Mouse (Mus musculus) ES-Bruce4 (cell line): Measurements from ENCODE around the gene Sult2b1. TPM values are rescaled to one million over a fixed set of nuclear protein-coding genes. Genes with fewer than 3 reads are reported as not detected.

Experiments used
- H3K27ac ChIP-seq: 2 replicates; pipeline ENCODE4 v1.5.1; 2012; ENCODE audit warnings: low read length, inconsistent platforms; ENCODE audit not compliant: insufficient read depth
- H3K27me3 ChIP-seq: 2 replicates; pipeline ENCODE4 v1.6.1; 2012; ENCODE audit warnings: mild to moderate bottlenecking, low read length, inconsistent platforms; ENCODE audit not compliant: control insufficient read depth, poor library complexity, insufficient read depth, severe bottlenecking
- H3K36me3 ChIP-seq: 2 replicates; pipeline ENCODE4 v1.6.1; 2012; ENCODE audit warnings: inconsistent platforms, mild to moderate bottlenecking, low read length, moderate library complexity; ENCODE audit not compliant: control insufficient read depth, poor library complexity, insufficient read depth, severe bottlenecking
- H3K4me1 ChIP-seq: one replicate; pipeline ENCODE4 v1.8.1; 2011; ENCODE audit warnings: low read length; ENCODE audit not compliant: control insufficient read depth, insufficient read depth
- H3K4me3 ChIP-seq: 2 replicates; pipeline ENCODE4 v1.5.1; 2011; ENCODE audit warnings: low read depth, mild to moderate bottlenecking, low read length
- H3K9ac ChIP-seq: 2 replicates; pipeline ENCODE4 v1.6.1; 2012; ENCODE audit warnings: low read depth, mild to moderate bottlenecking, inconsistent platforms; ENCODE audit not compliant: poor library complexity, severe bottlenecking
- H3K9me3 ChIP-seq: replicated peaks from 2 replicates; pipeline ENCODE4 v1.6.1; 2012; ENCODE audit warnings: mild to moderate bottlenecking, low read length, inconsistent platforms; ENCODE audit not compliant: control insufficient read depth, poor library complexity, insufficient read depth, severe bottlenecking
- CTCF ChIP-seq: IDR thresholded peaks from one replicate; pipeline ENCODE4 v1.8.1; 2011; ENCODE audit warnings: low read depth, low read length
- EP300 ChIP-seq: IDR thresholded peaks from 2 replicates; pipeline ENCODE4 v1.6.1; 2011; ENCODE audit warnings: low read depth, low read length; ENCODE audit not compliant: insufficient read depth
- POLR2A ChIP-seq: IDR thresholded peaks from one replicate; pipeline ENCODE4 v1.8.1; 2011; ENCODE audit warnings: low read length; ENCODE audit not compliant: insufficient read depth
- polyA plus RNA-seq: library from polyadenylated mRNA; stranded (reverse); fragments of >200 nt; gene quantifications from 2 replicates; pipeline ENCODE4 v1.2.4, GENCODE M21; 2011; ENCODE audit warnings: low read depth; ENCODE audit not compliant: missing spikeins, insufficient read depth, insufficient read length

The Sult2b1 gene
- polyA plus RNA-seq, 1 experiment = 6.4 TPM

- peaks cover 37% of the 10 kb centered on the region for H3K36me3 ChIP-seq
- no peak overlapping the region for H3K9ac ChIP-seq
- no peaks in the 10 kb centered on the region for H3K9me3 ChIP-seq
- no peak for TF ChIP-seq POLR2A
- no peak for TF ChIP-seq EP300
- TF ChIP-seq CTCF = no peak
- H3K27ac ChIP-seq = no peak overlapping the region
- H3K4me1 ChIP-seq = no peaks in the 10 kb centered on the region
- no peaks in the 10 kb centered on the region for H3K27me3 ChIP-seq
- no peak overlapping the region for H3K4me3 ChIP-seq
These were observed 24.0 kb upstream of the Sult2b1 start for GRCm38 (mm10) chr7:45808471-45808870.

GRCm38 (mm10) chr7:45805941-45806340, 21.5 kb upstream of the Sult2b1 start:
- Histone ChIP-seq H3K9ac (no peak overlapping the region), H3K4me1 (no peaks in the 10 kb centered on the region), H3K36me3 (peaks cover 25% of the 10 kb centered on the region), H3K9me3 (no peaks in the 10 kb centered on the region), H3K27me3 (no peaks in the 10 kb centered on the region), H3K4me3 (no peak overlapping the region), H3K27ac (no peak overlapping the region)
- TF ChIP-seq CTCF (no peak), POLR2A (no peak), EP300 (no peak)

GRCm38 (mm10) chr7:45802551-45802950, 18.1 kb upstream of the Sult2b1 start:
- TF ChIP-seq CTCF (no peak), POLR2A (no peak), EP300 (no peak)
- H3K27me3 ChIP-seq = no peaks in the 10 kb centered on the region
- H3K9me3 ChIP-seq = no peaks in the 10 kb centered on the region
- H3K36me3 ChIP-seq = peaks cover 5% of the 10 kb centered on the region
- peaks cover 2% of the 10 kb centered on the region for H3K4me1 ChIP-seq
- H3K4me3 ChIP-seq = no peak overlapping the region
- H3K9ac ChIP-seq = no peak overlapping the region
- H3K27ac ChIP-seq = no peak overlapping the region

- Histone ChIP-seq H3K27ac (no peak overlapping the region), H3K9ac (no peak overlapping the region), H3K9me3 (no peaks in the 10 kb centered on the region), H3K27me3 (no peaks in the 10 kb centered on the region), H3K4me1 (peaks cover 6% of the 10 kb centered on the region), H3K4me3 (peak overlapping the region; percentile 70), H3K36me3 (no peaks in the 10 kb centered on the region)
- TF ChIP-seq EP300 (0 out of 2 replicates have a peak, but pooled peaks have one; percentile 52), CTCF (peak; percentile 100), POLR2A (no peak)
These were observed 16.9 kb upstream of the Sult2b1 start for GRCm38 (mm10) chr7:45801348-45801747.

GRCm38 (mm10) chr7:45800546-45801204, 16.2 kb upstream of the Sult2b1 start:
- peak overlapping the region; percentile 37 for H3K9ac ChIP-seq

GRCm38 (mm10) chr7:45800001-45800400, 15.5 kb upstream of the Sult2b1 start:
- Histone ChIP-seq H3K27me3 (no peaks in the 10 kb centered on the region), H3K9ac (0 out of 2 replicates have a peak overlapping the region, but pooled peaks have one; percentile 9), H3K36me3 (no peaks in the 10 kb centered on the region), H3K4me3 (no peak overlapping the region), H3K9me3 (no peaks in the 10 kb centered on the region), H3K27ac (peak overlapping the region; percentile 45; the same call in 1 of the 2 replicates), H3K4me1 (peaks cover 6% of the 10 kb centered on the region)
- TF ChIP-seq POLR2A (no peak), CTCF (no peak), EP300 (no peak)

More at GRCm38 (mm10) chr7:45800546-45801204, 16.2 kb upstream of the Sult2b1 start:
- Histone ChIP-seq H3K4me1 (peaks cover 6% of the 10 kb centered on the region), H3K27ac (no peak overlapping the region), H3K27me3 (no peaks in the 10 kb centered on the region), H3K9me3 (no peaks in the 10 kb centered on the region), H3K4me3 (peak overlapping the region; percentile 70), H3K36me3 (no peaks in the 10 kb centered on the region)
- TF ChIP-seq EP300 = no peak
- no peak for TF ChIP-seq CTCF
- no peak for TF ChIP-seq POLR2A
